In genomic region chr9:90135466-90135865, GRCm38 (mm10) we compare ENCODE assay signal across 17 mouse cellular contexts. TPM values are rescaled to one million over a fixed set of nuclear protein-coding genes. Genes with fewer than 3 reads are reported as not detected.
A peak's percentile ranks its signal among the peaks of the same experiment; 100 is the strongest.
DNase-seq lines count a peak whose midpoint lies in the region; ATAC-seq and TF ChIP-seq lines count a peak whose summit lies in the region.
"Had no signal": no experiment of that assay in that cellular context is flagged by ENCODE, and none has a peak within 500 bp of the region (broad histone marks: within the 10 kb centered on the region; RNA-seq: fewer than 3 reads in every experiment).

No protein-coding gene starts in this region.

- 0 out of 2 replicates have a peak, but pooled peaks have one; percentile 10 for TF ChIP-seq CTCF in intestine, postnatal 0 days (IDR thresholded peaks at IDR 0.05; ENCODE audit: low read depth)
- peak; percentile 40 for TF ChIP-seq CTCF in liver, postnatal 0 days (IDR thresholded peaks at IDR 0.05; ENCODE audit: low read depth)
- TF ChIP-seq CTCF in Patski (IDR thresholded peaks at IDR 0.05): peak; percentile 24

- in situ Hi-C loops in Patski (cut with MboI; ENCODE audit: low pct_unique_long_range_greater_than_20kb): no loop called here

- no peak for DNase-seq in liver, postnatal 0 days
- DNase-seq in liver, embryonic 11.5 days (ENCODE audit: low spot score): no peak
- no peak for DNase-seq in Patski (ENCODE audit: low read depth, low spot score)
- no peak for DNase-seq in frontal cortex, postnatal 36 days (ENCODE audit: low spot score in 2 of 2)
- DNase-seq: adrenal gland, postnatal 14 days; cerebellum, adult 8-10 months; gastrocnemius, postnatal 25 days; right cerebral cortex, postnatal 25 days had no signal

- WGBS in intestine, postnatal 0 days: 79% methylated on average over 8 of the region's 8 CpGs
- WGBS in intestine, embryonic 15.5 days: 77% methylated on average over 8 of the region's 8 CpGs
- 68% methylated on average over 8 of the region's 8 CpGs for WGBS in liver, postnatal 0 days (ENCODE audit: insufficient replicate concordance)
- WGBS in liver, embryonic 11.5 days: 66% methylated on average over 8 of the region's 8 CpGs

- H3K9me3 ChIP-seq in intestine, postnatal 0 days (ENCODE audit: control insufficient read depth): no peaks in the 10 kb centered on the region
- no peaks in the 10 kb centered on the region for H3K9me3 ChIP-seq in intestine, embryonic 15.5 days
- no peaks in the 10 kb centered on the region for H3K9me3 ChIP-seq in liver, postnatal 0 days (ENCODE audit: low read length)
- H3K9me3 ChIP-seq in liver, embryonic 11.5 days (ENCODE audit: control insufficient read depth, low read length): no peaks in the 10 kb centered on the region
- H3K9me3 ChIP-seq: embryonic facial prominence, embryonic 10.5 days; forebrain, embryonic 12.5 days; heart, embryonic 10.5 days; hindbrain, embryonic 12.5 days; stomach, embryonic 15.5 days had no signal

- H3K27ac ChIP-seq in intestine, postnatal 0 days (ENCODE audit: low read depth, low read length): no peak overlapping the region
- H3K27ac ChIP-seq in intestine, embryonic 15.5 days: no peak overlapping the region
- H3K27ac ChIP-seq in liver, postnatal 0 days (ENCODE audit: low read depth): no peak overlapping the region
- no peak overlapping the region for H3K27ac ChIP-seq in liver, embryonic 11.5 days (ENCODE audit: low read depth, low read length)
- H3K27ac ChIP-seq: embryonic facial prominence, embryonic 10.5 days; forebrain, embryonic 12.5 days; heart, embryonic 10.5 days; hindbrain, embryonic 12.5 days; stomach, embryonic 15.5 days had no signal

- no peak for ATAC-seq in intestine, postnatal 0 days
- no peak for ATAC-seq in intestine, embryonic 15.5 days
- ATAC-seq in liver, postnatal 0 days: no peak
- ATAC-seq in liver, embryonic 11.5 days (replicated peaks; ENCODE audit: low FRiP score): no peak
- ATAC-seq in Patski: no peak
- ATAC-seq in megakaryocyte progenitor cell, adult 5-6 weeks (replicated peaks; ENCODE audit: poor library complexity): 0 out of 2 replicates have a peak, but pooled peaks have one; percentile 42

- no peaks in the 10 kb centered on the region for H3K27me3 ChIP-seq in intestine, postnatal 0 days (replicated peaks; ENCODE audit: control insufficient read depth, insufficient read depth, low read length)
- no peaks in the 10 kb centered on the region for H3K27me3 ChIP-seq in intestine, embryonic 15.5 days (replicated peaks)
- H3K27me3 ChIP-seq in liver, postnatal 0 days (ENCODE audit: insufficient read depth, low read length): no peaks in the 10 kb centered on the region
- no peaks in the 10 kb centered on the region for H3K27me3 ChIP-seq in liver, embryonic 11.5 days (replicated peaks; ENCODE audit: control insufficient read depth, insufficient read depth, low read length)
- H3K27me3 ChIP-seq in Patski: no peaks in the 10 kb centered on the region
- H3K27me3 ChIP-seq: forebrain, embryonic 12.5 days; hindbrain, embryonic 12.5 days; stomach, embryonic 15.5 days had no signal

- POLR2A ChIA-PET in Patski (lab: Charles Lee): no interaction called here

- no peak overlapping the region for H3K4me3 ChIP-seq in intestine, postnatal 0 days (ENCODE audit: low read depth, low read length)
- no peak overlapping the region for H3K4me3 ChIP-seq in intestine, embryonic 15.5 days (replicated peaks)
- H3K4me3 ChIP-seq in liver, postnatal 0 days (ENCODE audit: low read depth, low read length): no peak overlapping the region
- no peak overlapping the region for H3K4me3 ChIP-seq in liver, embryonic 11.5 days (ENCODE audit: low read depth, low read length)
- H3K4me3 ChIP-seq: embryonic facial prominence, embryonic 10.5 days; forebrain, embryonic 12.5 days; heart, embryonic 10.5 days; hindbrain, embryonic 12.5 days; stomach, embryonic 15.5 days had no signal

- no peaks in the 10 kb centered on the region for H3K4me1 ChIP-seq in intestine, postnatal 0 days (replicated peaks; ENCODE audit: control insufficient read depth, insufficient read depth, low read length)
- H3K4me1 ChIP-seq in intestine, embryonic 15.5 days (replicated peaks): no peaks in the 10 kb centered on the region
- H3K4me1 ChIP-seq in liver, postnatal 0 days (ENCODE audit: insufficient read depth): peaks cover 5% of the 10 kb centered on the region; the same call in 1 of the 2 replicates
- no peaks in the 10 kb centered on the region; the same call in 1 of the 2 replicates for H3K4me1 ChIP-seq in liver, embryonic 11.5 days (replicated peaks; ENCODE audit: control insufficient read depth, insufficient read depth, low read length)
- H3K4me1 ChIP-seq: forebrain, embryonic 12.5 days; stomach, embryonic 15.5 days had no signal

- CTCF ChIA-PET in Patski (lab: Charles Lee): interaction anchor here (1.1 to 3.6 kb wide), 2 partner anchors 9 to 11 kb away, joined by 3 to 18 read pairs; no protein-coding TSS in a partner anchor

- H3K4me2 ChIP-seq in intestine, postnatal 0 days (replicated peaks; ENCODE audit: low read depth): no peak overlapping the region
- H3K4me2 ChIP-seq in intestine, embryonic 15.5 days (replicated peaks): no peak overlapping the region
- H3K4me2 ChIP-seq in liver, postnatal 0 days (ENCODE audit: low read depth, low read length): no peak overlapping the region
- no peak overlapping the region for H3K4me2 ChIP-seq in liver, embryonic 11.5 days
- H3K4me2 ChIP-seq: forebrain, embryonic 12.5 days; hindbrain, embryonic 12.5 days; stomach, embryonic 15.5 days had no signal

- no peak overlapping the region for H3K9ac ChIP-seq in intestine, postnatal 0 days (ENCODE audit: low read depth, low read length)
- H3K9ac ChIP-seq in intestine, embryonic 15.5 days: no peak overlapping the region
- H3K9ac ChIP-seq in liver, postnatal 0 days (replicated peaks): no peak overlapping the region
- H3K9ac ChIP-seq in liver, embryonic 11.5 days (ENCODE audit: low read depth, low read length): no peak overlapping the region
- H3K9ac ChIP-seq: forebrain, embryonic 12.5 days; hindbrain, embryonic 12.5 days; stomach, embryonic 15.5 days had no signal

- H3K36me3 ChIP-seq in intestine, postnatal 0 days (ENCODE audit: control insufficient read depth, insufficient read depth): no peaks in the 10 kb centered on the region
- H3K36me3 ChIP-seq in intestine, embryonic 15.5 days: no peaks in the 10 kb centered on the region
- H3K36me3 ChIP-seq in liver, postnatal 0 days (replicated peaks; ENCODE audit: insufficient read depth, low read length): no peaks in the 10 kb centered on the region
- no peaks in the 10 kb centered on the region for H3K36me3 ChIP-seq in liver, embryonic 11.5 days (ENCODE audit: control insufficient read depth, insufficient read depth, low read length)
- H3K36me3 ChIP-seq: embryonic facial prominence, embryonic 10.5 days; forebrain, embryonic 12.5 days; heart, embryonic 10.5 days; hindbrain, embryonic 12.5 days; stomach, embryonic 15.5 days had no signal

- no peak for TF ChIP-seq EP300 in liver, postnatal 0 days (IDR thresholded peaks at IDR 0.05; ENCODE audit: low read depth)

RNA-seq across cellular contexts. Expression of gene Morf4l1, which starts 20.9 kb away (rescaled TPM):
- 215 and 227 TPM in 2 replicates for polyA plus RNA-seq in intestine, postnatal 0 days (2015; fragmentation: Nextera tagmentation; extraction: Ambion mirVana)
- polyA plus RNA-seq in intestine, embryonic 15.5 days (2015; fragmentation: Nextera tagmentation; extraction: Ambion mirVana): 315 and 344 TPM in 2 replicates
- 129 and 135 TPM in 2 replicates for polyA plus RNA-seq in liver, postnatal 0 days (2015; fragmentation: Nextera tagmentation; extraction: Ambion mirVana)
- 284 and 303 TPM in 2 replicates for polyA plus RNA-seq in liver, embryonic 11.5 days (2014; fragmentation: Nextera tagmentation; extraction: Ambion mirVana)
- polyA plus RNA-seq in Patski (2021): 192 TPM
- total RNA-seq in megakaryocyte progenitor cell, adult 5-6 weeks (2015): 366 and 378 TPM in 2 replicates
- 192 and 278 TPM in 2 replicates for total RNA-seq in megakaryocyte progenitor cell, adult 5-6 weeks (2017)

RNA-seq across cellular contexts. Expression of gene Adamts7, which starts 27.4 kb away (rescaled TPM):
- polyA plus RNA-seq in intestine, postnatal 0 days (2015; fragmentation: Nextera tagmentation; extraction: Ambion mirVana): 2.5 TPM in 2 replicates
- 13.6 and 14.1 TPM in 2 replicates for polyA plus RNA-seq in intestine, embryonic 15.5 days (2015; fragmentation: Nextera tagmentation; extraction: Ambion mirVana)
- 1.6 and 2.0 TPM in 2 replicates for polyA plus RNA-seq in liver, postnatal 0 days (2015; fragmentation: Nextera tagmentation; extraction: Ambion mirVana)
- 3.2 and 3.6 TPM in 2 replicates for polyA plus RNA-seq in liver, embryonic 11.5 days (2014; fragmentation: Nextera tagmentation; extraction: Ambion mirVana)
- polyA plus RNA-seq in Patski (2021): 7.9 TPM
- total RNA-seq in megakaryocyte progenitor cell, adult 5-6 weeks (2015): not detected in 2 replicates
- total RNA-seq in megakaryocyte progenitor cell, adult 5-6 weeks (2017): 0.07 TPM in 1 of 2 replicates, not detected in the other
- total RNA-seq: common myeloid progenitor, adult 5-6 weeks had no signal
